Mouse (Mus musculus) embryonic facial prominence, embryonic 10.5 days (tissue): Measurements from ENCODE around the gene Cyb5r3. TPM values are rescaled to one million over a fixed set of nuclear protein-coding genes. Genes with fewer than 3 reads are reported as not detected.
A peak's percentile ranks its signal among the peaks of the same experiment; 100 is the strongest.

ENCODE experiments used
- DNase-seq: peaks from one replicate; pipeline ENCODE4 v3.0.0-alpha.2; 2017; ENCODE audit warnings: low spot score
- H3K27ac ChIP-seq: fragments of 300-500 bp; sonication (generic); replicated peaks from 2 replicates; pipeline ENCODE4 v1.5.1; 2016; ENCODE audit warnings: mild to moderate bottlenecking
- H3K27me3 ChIP-seq: fragments of 300-500 bp; sonication (generic); replicated peaks from 2 replicates; pipeline ENCODE4 v1.6.1; 2016; ENCODE audit warnings: low read depth, mild to moderate bottlenecking; ENCODE audit not compliant: poor library complexity, severe bottlenecking
- H3K36me3 ChIP-seq: fragments of 300-500 bp; sonication (generic); replicated peaks from 2 replicates; pipeline ENCODE4 v1.6.1; 2016; ENCODE audit warnings: mild to moderate bottlenecking, moderate library complexity
- H3K4me1 ChIP-seq: fragments of 300-500 bp; sonication (generic); 2 replicates; pipeline ENCODE4 v1.6.1; 2016
- H3K4me3 ChIP-seq: fragments of 300-500 bp; sonication (generic); 2 replicates; pipeline ENCODE4 v1.5.1; 2016; ENCODE audit warnings: mild to moderate bottlenecking, moderate library complexity
- H3K9me3 ChIP-seq: fragments of 300-500 bp; sonication (generic); 2 replicates; pipeline ENCODE4 v1.6.1; 2016; ENCODE audit warnings: mild to moderate bottlenecking
- WGBS: fragments of 180-500 bp; shearing (Covaris S2); methylation state at CpG from one replicate; pipeline ENCODE4 v1.1.7; 2016; 5-methylcytosine and 5-hydroxymethylcytosine counted together
- polyA plus RNA-seq: library from polyadenylated mRNA; unstranded; fragments of >200 nt; fragmentation: Nextera tagmentation; extraction: Ambion mirVana; gene quantifications from 2 replicates; pipeline ENCODE4 v1.2.1, GENCODE M21; 2016

Cyb5r3 gene
- polyA plus RNA-seq, 1 experiment from 2014 or later = 194 TPM

- Histone ChIP-seq H3K4me3 (no peak overlapping the region), H3K4me1 (peaks cover 7% of the 10 kb centered on the region; the same call in 1 of the 2 replicates), H3K9me3 (no peaks in the 10 kb centered on the region), H3K36me3 (no peaks in the 10 kb centered on the region), H3K27ac (no peak overlapping the region), H3K27me3 (no peaks in the 10 kb centered on the region)
- no peak for DNase-seq
- WGBS = 63% methylated on average over 4 of the region's 4 CpGs
These were observed 9.5 kb upstream of the Cyb5r3 start for GRCm38 (mm10) chr15:83181800-83182330.

GRCm38 (mm10) chr15:83180004-83180403, 7.6 kb upstream of the Cyb5r3 start:
- WGBS = 84% methylated on average over 6 of the region's 6 CpGs
- Histone ChIP-seq H3K9me3 (no peaks in the 10 kb centered on the region), H3K27ac (no peak overlapping the region), H3K4me1 (peaks cover 7% of the 10 kb centered on the region; the same call in 1 of the 2 replicates), H3K27me3 (no peaks in the 10 kb centered on the region), H3K4me3 (no peak overlapping the region), H3K36me3 (no peaks in the 10 kb centered on the region)
- no peak for DNase-seq

DNA sequence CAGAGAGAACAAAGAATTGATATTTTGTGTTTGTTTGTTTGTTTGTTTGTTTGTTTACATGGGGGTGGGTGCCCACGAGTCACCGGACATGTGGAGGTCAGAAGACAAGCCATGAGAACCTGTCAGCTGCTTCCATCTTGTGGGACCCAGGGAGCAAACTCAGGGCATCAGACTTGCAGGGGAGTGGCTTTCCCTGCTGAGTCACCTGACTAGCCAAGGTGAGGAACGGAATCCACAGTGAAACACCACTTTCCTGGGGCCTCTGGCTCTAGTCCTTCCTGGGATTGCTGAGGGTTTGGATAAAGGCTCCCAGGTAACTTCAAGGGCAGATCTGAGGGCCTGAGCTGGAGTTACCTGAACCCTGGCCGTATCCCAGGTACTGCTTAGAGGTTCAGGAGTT, 4.3 kb upstream of the Cyb5r3 start:
- H3K4me3 ChIP-seq = no peak overlapping the region
- H3K36me3 ChIP-seq = no peaks in the 10 kb centered on the region
- no peak for DNase-seq
- H3K27me3 ChIP-seq = no peaks in the 10 kb centered on the region
- H3K27ac ChIP-seq = no peak overlapping the region
- peaks cover 14% of the 10 kb centered on the region for H3K4me1 ChIP-seq
- WGBS = 78% methylated on average over 4 of the region's 4 CpGs
- no peaks in the 10 kb centered on the region for H3K9me3 ChIP-seq

- WGBS = 90% methylated on average over 14 of the region's 14 CpGs
- Histone ChIP-seq H3K27me3 (no peaks in the 10 kb centered on the region), H3K9me3 (no peaks in the 10 kb centered on the region), H3K27ac (no peak overlapping the region), H3K4me1 (peaks cover 38% of the 10 kb centered on the region), H3K4me3 (no peak overlapping the region), H3K36me3 (no peaks in the 10 kb centered on the region)
- no peak for DNase-seq
These were observed 1.8 kb upstream of the Cyb5r3 start for GRCm38 (mm10) chr15:83173914-83174884.

DNA sequence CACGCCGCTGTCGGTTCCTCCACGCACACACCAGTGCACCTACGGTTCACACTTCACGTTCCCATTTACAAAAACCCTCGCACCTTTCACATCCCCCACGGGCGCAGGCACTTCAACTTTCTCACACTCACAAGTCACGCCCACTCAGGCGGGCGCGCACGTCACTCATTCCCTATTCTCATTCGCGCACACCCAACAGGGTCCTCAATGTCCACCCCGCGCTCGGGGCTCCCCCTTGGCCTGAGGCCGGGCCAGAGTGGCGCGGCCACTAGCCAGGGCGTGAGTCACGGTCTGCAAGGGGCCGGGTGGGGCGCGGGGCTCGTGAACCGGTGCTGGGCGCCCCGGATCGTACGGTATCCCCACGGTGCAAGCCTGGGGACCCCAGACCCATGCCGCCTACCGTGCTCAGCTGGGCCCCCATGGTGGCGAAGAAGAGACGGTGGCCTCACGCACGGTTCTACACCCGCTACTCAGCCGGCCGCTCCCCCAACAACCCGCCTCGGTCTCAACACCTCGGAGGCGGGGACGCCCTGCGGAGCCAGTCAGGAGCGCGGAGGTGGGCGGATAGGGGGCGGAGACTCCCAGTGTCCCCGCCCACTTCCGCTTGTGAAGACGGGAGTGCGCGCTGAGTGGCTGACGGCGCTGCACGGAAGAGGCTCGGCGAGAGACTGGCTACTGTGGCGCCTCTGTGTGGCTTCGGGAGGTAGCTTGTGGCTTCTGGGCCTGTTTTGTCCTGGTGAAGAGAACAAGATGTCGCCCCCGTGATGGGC, 495 bp downstream of the Cyb5r3 start:
- H3K4me1 ChIP-seq = peaks cover 55% of the 10 kb centered on the region
- H3K27ac ChIP-seq = peak overlapping the region; percentile 92

DNA sequence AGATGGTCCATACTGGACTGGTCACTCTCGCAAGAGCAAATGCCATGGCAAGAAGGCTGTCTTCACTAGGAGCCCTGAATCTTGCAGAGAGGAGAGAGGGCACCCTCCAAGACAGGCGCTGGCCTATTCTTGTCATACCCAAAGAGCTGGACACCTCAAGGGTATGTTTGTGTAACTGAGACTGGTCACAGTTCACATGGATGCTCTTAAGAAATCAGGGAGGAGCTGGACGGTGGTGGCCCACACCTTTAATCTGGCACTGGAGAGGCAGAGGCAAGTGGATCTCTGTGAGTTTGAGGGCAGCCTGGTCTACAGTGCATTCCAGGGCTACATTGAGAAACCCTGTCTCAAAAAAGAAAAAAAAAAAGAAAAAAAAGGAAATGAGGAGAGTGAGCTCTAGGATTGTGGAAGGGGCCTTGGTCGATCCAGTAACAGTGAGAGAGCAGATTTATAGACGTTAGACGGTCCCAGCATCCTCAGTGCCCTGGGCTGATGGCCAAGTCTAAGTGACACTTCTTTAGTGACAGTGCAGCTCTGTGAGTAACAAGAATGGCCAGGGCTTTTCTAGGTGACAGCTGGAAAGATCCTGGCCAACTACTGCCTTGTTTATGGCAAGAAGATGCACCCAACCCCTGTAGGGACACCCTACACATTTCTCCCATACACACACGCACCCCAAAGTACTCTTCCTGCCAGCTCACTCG, 1.3 kb downstream of the Cyb5r3 start:
- Histone ChIP-seq H3K4me3 (peak overlapping the region; percentile 93), H3K27me3 (no peaks in the 10 kb centered on the region), H3K36me3 (peaks cover 1% of the 10 kb centered on the region; the same call in 1 of the 2 replicates), H3K9me3 (no peaks in the 10 kb centered on the region), H3K27ac (peak overlapping the region; percentile 92), H3K4me1 (peaks cover 62% of the 10 kb centered on the region)
- WGBS = 66% methylated on average over 8 of the region's 8 CpGs
- no peak for DNase-seq

More for the DNA sequence above, 495 bp downstream of the Cyb5r3 start:
- Histone ChIP-seq H3K9me3 (no peaks in the 10 kb centered on the region), H3K27me3 (no peaks in the 10 kb centered on the region), H3K4me3 (peak overlapping the region; percentile 93), H3K36me3 (no peaks in the 10 kb centered on the region)
- DNase-seq = peak; percentile 98
- 1% methylated on average over 67 of the region's 67 CpGs for WGBS

- H3K27ac ChIP-seq = no peak overlapping the region; the same call in 1 of the 2 replicates
- H3K4me1 ChIP-seq = peaks cover 66% of the 10 kb centered on the region
These were observed 2.3 kb downstream of the Cyb5r3 start for GRCm38 (mm10) chr15:83169772-83170722.

DNA sequence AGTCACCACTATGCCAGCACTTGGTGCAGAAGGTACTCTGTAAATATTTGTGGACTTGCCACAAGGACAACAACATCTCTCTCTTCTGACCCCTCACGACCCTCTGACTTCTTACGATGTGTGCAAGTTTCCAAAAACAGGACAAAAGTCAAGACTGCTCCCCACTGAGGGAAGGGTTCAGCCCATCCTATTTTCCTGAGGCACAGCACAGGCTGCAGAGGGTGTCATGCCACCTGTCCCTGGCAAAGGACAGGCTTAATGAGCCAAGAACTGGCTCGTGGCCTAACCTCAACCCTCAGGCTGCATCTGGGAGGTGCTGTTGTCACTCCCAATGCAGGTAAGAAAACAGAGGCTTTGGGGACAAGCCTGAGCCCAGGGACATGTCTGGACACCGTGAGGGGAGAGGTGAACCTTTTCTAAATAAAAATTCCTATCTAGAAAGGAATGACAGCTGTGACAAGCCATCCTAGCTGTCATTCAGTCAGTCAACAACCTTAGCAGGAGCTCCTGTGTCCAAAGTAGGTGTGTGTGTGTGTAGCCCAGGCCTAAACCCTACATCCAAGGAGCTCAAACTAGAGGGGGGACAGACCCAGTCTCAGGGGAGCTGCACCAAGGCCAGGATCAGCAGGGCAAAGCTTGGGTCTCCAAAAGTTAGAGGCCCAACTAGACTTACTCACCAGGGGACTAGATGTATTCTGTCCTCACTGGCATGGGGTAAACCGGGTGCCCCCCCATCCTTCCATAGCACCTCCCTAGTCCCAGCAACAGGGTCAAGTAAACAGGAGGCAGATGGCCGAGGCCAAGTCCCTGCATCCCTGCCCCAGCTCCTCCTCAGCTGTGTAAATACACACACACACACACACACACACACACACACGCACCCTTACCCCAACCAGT, 3.3 kb downstream of the Cyb5r3 start:
- 0 out of 2 replicates have a peak overlapping the region, but pooled peaks have one; percentile 17 for H3K4me3 ChIP-seq
- H3K27me3 ChIP-seq = no peaks in the 10 kb centered on the region
- peaks cover 15% of the 10 kb centered on the region for H3K36me3 ChIP-seq
- H3K9me3 ChIP-seq = no peaks in the 10 kb centered on the region
- peaks cover 69% of the 10 kb centered on the region for H3K4me1 ChIP-seq
- H3K27ac ChIP-seq = no peak overlapping the region
- no peak for DNase-seq
- 69% methylated on average over 7 of the region's 7 CpGs for WGBS

More at GRCm38 (mm10) chr15:83169772-83170722, 2.3 kb downstream of the Cyb5r3 start:
- Histone ChIP-seq H3K36me3 (peaks cover 11% of the 10 kb centered on the region), H3K27me3 (no peaks in the 10 kb centered on the region), H3K9me3 (no peaks in the 10 kb centered on the region), H3K4me3 (peak overlapping the region; percentile 93; the same call in 1 of the 2 replicates)
- 84% methylated on average over 8 of the region's 8 CpGs for WGBS
- DNase-seq = no peak

DNA sequence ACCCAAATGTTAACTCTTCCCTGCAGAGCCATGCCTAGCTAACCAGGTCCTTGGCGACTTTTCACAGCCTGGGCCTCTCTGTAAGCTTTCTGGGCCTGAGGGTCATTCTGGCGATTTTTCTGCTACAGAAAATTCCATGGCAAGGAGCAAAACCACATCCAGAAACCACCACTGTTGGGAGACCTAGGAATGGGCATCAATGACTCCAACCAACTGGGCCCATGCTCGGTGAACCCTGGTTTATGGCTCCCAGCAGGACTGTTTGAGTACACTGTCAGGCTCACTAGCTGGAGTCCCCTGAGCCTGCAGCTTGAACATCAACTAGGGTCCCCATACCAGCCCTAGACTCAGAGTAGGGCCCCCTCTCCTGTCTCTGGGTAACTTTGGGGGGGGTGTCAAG, 4.1 kb downstream of the Cyb5r3 start:
- Histone ChIP-seq H3K4me1 (peaks cover 69% of the 10 kb centered on the region), H3K27me3 (no peaks in the 10 kb centered on the region), H3K4me3 (no peak overlapping the region), H3K36me3 (peaks cover 19% of the 10 kb centered on the region), H3K27ac (no peak overlapping the region; the same call in 1 of the 2 replicates), H3K9me3 (no peaks in the 10 kb centered on the region)
- WGBS = 85% methylated on average over 3 of the region's 3 CpGs
- DNase-seq = no peak

- Histone ChIP-seq H3K4me3 (0 out of 2 replicates have a peak overlapping the region, but pooled peaks have one; percentile 0), H3K9me3 (no peaks in the 10 kb centered on the region), H3K27me3 (no peaks in the 10 kb centered on the region), H3K36me3 (peaks cover 26% of the 10 kb centered on the region), H3K4me1 (peaks cover 63% of the 10 kb centered on the region), H3K27ac (peak overlapping the region; percentile 31)
- no peak for DNase-seq
- 88% methylated on average over 8 of the region's 8 CpGs for WGBS
These were observed 4.8 kb downstream of the Cyb5r3 start for GRCm38 (mm10) chr15:83167550-83168065.
